Mouse (Mus musculus) C2C12 (cell line): ENCODE measurements around the gene Gpsm2. TPM values are rescaled to one million over a fixed set of nuclear protein-coding genes. Genes with fewer than 3 reads are reported as not detected.

Experiments
- H3K27me3 ChIP-seq: one replicate; pipeline ENCODE4 v1.6.1; 2011; ENCODE audit not compliant: control insufficient read depth, insufficient read depth, insufficient read length
- H3K36me3 ChIP-seq: one replicate; pipeline ENCODE4 v1.6.1; 2011; ENCODE audit not compliant: control insufficient read depth, insufficient read depth
- H3K4me3 ChIP-seq: one replicate; pipeline ENCODE4 v1.5.1; 2011; ENCODE audit warnings: mild to moderate bottlenecking, control low read depth; ENCODE audit not compliant: poor library complexity, insufficient read depth, severe bottlenecking
- H3K79me2 ChIP-seq: one replicate; pipeline ENCODE4 v1.6.1; 2011; ENCODE audit not compliant: control insufficient read depth, insufficient read depth
- H3K79me3 ChIP-seq: one replicate; pipeline ENCODE4 v1.6.1; 2011; ENCODE audit warnings: low read depth, control low read depth
- H3ac ChIP-seq: one replicate; pipeline ENCODE3; 2011; ENCODE audit warnings: low read depth; ENCODE audit not compliant: control insufficient read depth, insufficient read length
- CEBPB ChIP-seq: IDR thresholded peaks from one replicate; pipeline ENCODE4 v1.6.1; 2011; ENCODE audit warnings: low read depth, mild to moderate bottlenecking, control low read depth, moderate library complexity
- CTCF ChIP-seq: IDR thresholded peaks from one replicate; pipeline ENCODE4 v1.5.1; 2011; ENCODE audit not compliant: control insufficient read depth, insufficient read depth, insufficient read length
- FOSL1 ChIP-seq: IDR thresholded peaks from one replicate; pipeline ENCODE4 v1.8.0; 2011; ENCODE audit warnings: mild to moderate bottlenecking, low read length; ENCODE audit not compliant: poor library complexity, insufficient read depth, severe bottlenecking
- MAX ChIP-seq: IDR thresholded peaks from one replicate; pipeline ENCODE4 v1.6.1; 2011; ENCODE audit warnings: mild to moderate bottlenecking, control low read depth
- MYOD1 ChIP-seq: IDR thresholded peaks from one replicate; pipeline ENCODE4 v1.6.1; 2011; ENCODE audit warnings: low read depth; ENCODE audit not compliant: control insufficient read depth, insufficient read length
- MYOG ChIP-seq: IDR thresholded peaks from one replicate; pipeline ENCODE4 v1.6.1; 2011; ENCODE audit not compliant: control insufficient read depth, insufficient read length; ENCODE audit errors: extremely low read depth
- USF1 ChIP-seq: IDR thresholded peaks from one replicate; pipeline ENCODE4 v1.6.1; 2011; ENCODE audit warnings: low read depth, mild to moderate bottlenecking, control low read depth, moderate library complexity
- polyA plus RNA-seq: library from polyadenylated mRNA; unstranded; fragments of >200 nt; fragmentation: generic; extraction: Trizol; gene quantifications from one replicate; pipeline ENCODE4 v1.2.1, GENCODE M21; 2012; ENCODE audit warnings: missing spikeins

Gene Gpsm2
- polyA plus RNA-seq, 1 experiment: 29.0 TPM

DNA sequence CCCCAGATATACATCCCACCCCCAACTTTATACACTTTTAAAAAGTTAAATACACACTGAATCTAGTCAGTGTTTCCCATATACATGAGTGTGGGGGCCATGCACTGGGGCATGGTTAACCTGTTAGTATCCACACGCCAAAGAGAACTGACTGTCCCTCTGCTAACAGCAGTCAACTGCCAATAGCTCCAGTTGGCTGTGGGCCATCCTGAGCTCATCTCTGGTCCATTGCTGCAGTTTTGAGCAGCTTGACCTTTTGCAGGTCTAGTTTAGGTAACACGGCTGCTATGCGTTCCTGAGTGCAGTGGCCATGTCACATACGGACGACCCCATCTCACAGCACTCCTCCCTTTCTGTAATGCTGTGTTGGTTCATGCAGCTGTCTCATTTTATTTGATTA is 87.3 kb downstream of the Gpsm2 start:
- Histone ChIP-seq H3K27me3 (no peaks in the 10 kb centered on the region), H3K36me3 (no peaks in the 10 kb centered on the region), H3K79me2 (no peaks in the 10 kb centered on the region), H3ac (no peak overlapping the region), H3K79me3 (no peaks in the 10 kb centered on the region), H3K4me3 (no peak overlapping the region)
- TF ChIP-seq CTCF (no peak), USF1 (no peak), MAX (no peak), MYOG (no peak), FOSL1 (no peak), CEBPB (no peak), MYOD1 (no peak)

Other genes with a start within 250 kb of the Gpsm2 start
- gene 1700013F07Rik, start 188.2 kb downstream of the Gpsm2 start, polyA plus RNA-seq: not detected
- gene 5330417C22Rik, start 185.8 kb downstream of the Gpsm2 start, polyA plus RNA-seq: 0.01 TPM
- gene Tmem167b, start 159.8 kb downstream of the Gpsm2 start, polyA plus RNA-seq: 13.0 TPM
- gene Taf13, start 150.6 kb downstream of the Gpsm2 start, polyA plus RNA-seq: 12.3 TPM
- 3.4 TPM for gene Wdr47, start 131.0 kb downstream of the Gpsm2 start, polyA plus RNA-seq
- 19.8 TPM for gene Clcc1, start 68.4 kb downstream of the Gpsm2 start, polyA plus RNA-seq
- 0.20 TPM for gene Aknad1, start 17.3 kb upstream of the Gpsm2 start, polyA plus RNA-seq
- gene Stxbp3, start 118.2 kb upstream of the Gpsm2 start, polyA plus RNA-seq: 12.3 TPM
- gene Fndc7, start 167.7 kb upstream of the Gpsm2 start, polyA plus RNA-seq: 0.01 TPM
- gene Prpf38b, start 189.4 kb upstream of the Gpsm2 start, polyA plus RNA-seq: 19.5 TPM
- gene Henmt1, start 217.6 kb upstream of the Gpsm2 start, polyA plus RNA-seq: 0.15 TPM
- gene Gm9857, start 218.1 kb upstream of the Gpsm2 start, polyA plus RNA-seq: not detected